8 mouse cellular contexts compared by ENCODE assay signal in genomic region chr13:56477271-56477670, GRCm38 (mm10). TPM values are rescaled to one million over a fixed set of nuclear protein-coding genes. Genes with fewer than 3 reads are reported as not detected.
DNase-seq lines count a peak whose midpoint lies in the region; ATAC-seq lines count a peak whose summit lies in the region.
"Had no signal": no experiment of that assay in that cellular context is flagged by ENCODE, and none has a peak within 500 bp of the region (broad histone marks: within the 10 kb centered on the region; RNA-seq: fewer than 3 reads in every experiment).

No protein-coding gene starts in this region.

- peak; percentile 71 for ATAC-seq in common myeloid progenitor, adult 5-6 weeks (replicated peaks; ENCODE audit: low read depth, poor library complexity, severe bottlenecking)
- peak; percentile 42 to 46; a peak in 2 of 4 replicates for ATAC-seq in hematopoietic stem cell, adult 5-6 weeks (replicated peaks in 1 of 2; ENCODE audit: insufficient read depth in 1 of 2, low FRiP score in 2 of 2, low TSS enrichment in 1 of 2, low read depth in 1 of 2, poor library complexity in 2 of 2, severe bottlenecking in 2 of 2)
- ATAC-seq in megakaryocyte progenitor cell, adult 5-6 weeks (replicated peaks; ENCODE audit: poor library complexity), result peak; percentile 63

- peak; percentile 52 to 83 for DNase-seq in kidney, adult 8-10 months
- DNase-seq in kidney, postnatal 10 days, result no peak
- no peak for DNase-seq in cerebellum, adult 8-10 months
- DNase-seq in thymus, postnatal 4 days, result no peak
- DNase-seq: cerebellum, postnatal 36 days had no signal

RNA-seq across cellular contexts. Expression of gene Il9, which starts 4.8 kb away (rescaled TPM):
- not detected in 2 replicates for total RNA-seq in common myeloid progenitor, adult 5-6 weeks (2017)
- not detected in 2 replicates for total RNA-seq in hematopoietic stem cell, adult 5-6 weeks (2017)
- total RNA-seq in megakaryocyte progenitor cell, adult 5-6 weeks (2015), result not detected in 2 replicates
- total RNA-seq in megakaryocyte progenitor cell, adult 5-6 weeks (2017), result not detected in 2 replicates

RNA-seq across cellular contexts. Expression of gene Slc25a48, which starts 39.1 kb away (rescaled TPM):
- total RNA-seq in common myeloid progenitor, adult 5-6 weeks (2017), result not detected in 2 replicates
- total RNA-seq in hematopoietic stem cell, adult 5-6 weeks (2017), result 0.38 TPM in 1 of 2 replicates, not detected in the other
- total RNA-seq in megakaryocyte progenitor cell, adult 5-6 weeks (2015), result 0.05 TPM in 1 of 2 replicates, not detected in the other
- not detected in 2 replicates for total RNA-seq in megakaryocyte progenitor cell, adult 5-6 weeks (2017)

RNA-seq across cellular contexts. Expression of gene Fbxl21, which starts 45.0 kb away (rescaled TPM):
- total RNA-seq in common myeloid progenitor, adult 5-6 weeks (2017), result not detected in 2 replicates
- 1.0 and 1.7 TPM in 2 replicates for total RNA-seq in hematopoietic stem cell, adult 5-6 weeks (2017)
- total RNA-seq in megakaryocyte progenitor cell, adult 5-6 weeks (2015), result 0.67 and 0.95 TPM in 2 replicates
- total RNA-seq in megakaryocyte progenitor cell, adult 5-6 weeks (2017), result not detected in 2 replicates

RNA-seq across cellular contexts. Expression of gene Gm3045, which starts 50.9 kb away (rescaled TPM):
- total RNA-seq in common myeloid progenitor, adult 5-6 weeks (2017), result not detected in 2 replicates
- total RNA-seq in hematopoietic stem cell, adult 5-6 weeks (2017), result not detected in 2 replicates
- total RNA-seq in megakaryocyte progenitor cell, adult 5-6 weeks (2015), result not detected in 2 replicates
- total RNA-seq in megakaryocyte progenitor cell, adult 5-6 weeks (2017), result not detected in 2 replicates

Comparison
In these comparisons a context has a peak if more than half of its experiments do, and no peak if none do; other contexts are left out.
1. DNase-seq: peak in kidney, adult 8-10 months (2 of 2); none in kidney, postnatal 10 days (single experiment), cerebellum, adult 8-10 months (single experiment) and thymus, postnatal 4 days (single experiment).
2. Peak in every context shown above with its lines, with median percentiles within 50 percentile points of each other: ATAC-seq.